Mouse (Mus musculus) bone marrow macrophage, adult 2 months (primary cell): ENCODE data around the gene Nxpe3.
"Not testable (repeated sequence)": the region's sequence is repeated elsewhere in the genome, so short reads cannot be mapped to it uniquely, and the experiment has no call there.

Source experiments
- CTCF ChIP-seq: IDR thresholded peaks from 2 replicates; pipeline ENCODE4 v1.5.1; 2012; ENCODE audit warnings: low read depth, mild to moderate bottlenecking, low read length, moderate library complexity
- POLR2A ChIP-seq: IDR thresholded peaks from 2 replicates; pipeline ENCODE4 v1.6.1; 2012; ENCODE audit warnings: mild to moderate bottlenecking, low read depth, low read length, borderline replicate concordance

DNA sequence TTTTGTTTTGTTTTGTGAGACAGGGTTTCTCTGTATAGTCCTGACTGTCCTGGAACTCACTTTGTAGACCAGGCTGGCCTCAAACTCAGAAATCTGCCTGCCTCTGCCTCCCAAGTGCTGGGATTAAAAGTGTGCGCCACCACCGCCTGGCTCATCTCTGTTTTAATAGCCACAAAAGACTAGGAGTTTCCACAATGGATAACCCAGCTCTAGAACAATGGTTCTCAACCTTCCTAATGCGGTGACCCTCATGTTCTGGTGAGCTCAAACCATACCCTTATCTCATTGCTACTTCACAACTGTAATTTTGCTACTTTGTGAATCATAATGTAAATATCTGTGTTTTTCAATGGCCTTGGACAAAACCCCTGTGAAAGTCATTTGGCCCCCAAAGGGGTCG, 35.7 kb downstream of the Nxpe3 start:
- not testable (repeated sequence) for TF ChIP-seq CTCF, POLR2A
